Mouse (Mus musculus) cerebellum, adult 2 months (tissue): Measurements from ENCODE around the gene Srxn1.

Experiments used
- CTCF ChIP-seq: fragments of 200-500 bp; IDR thresholded peaks from 2 replicates; pipeline ENCODE4 v1.5.1; 2011; ENCODE audit warnings: low read depth, mild to moderate bottlenecking, control low read depth, low read length, moderate library complexity, borderline replicate concordance; ENCODE audit not compliant: insufficient read depth
- POLR2A ChIP-seq: fragments of 200-500 bp; IDR thresholded peaks from 2 replicates; pipeline ENCODE4 v1.6.1; 2011; ENCODE audit warnings: low read length, control low read depth, borderline replicate concordance; ENCODE audit not compliant: insufficient read depth

DNA sequence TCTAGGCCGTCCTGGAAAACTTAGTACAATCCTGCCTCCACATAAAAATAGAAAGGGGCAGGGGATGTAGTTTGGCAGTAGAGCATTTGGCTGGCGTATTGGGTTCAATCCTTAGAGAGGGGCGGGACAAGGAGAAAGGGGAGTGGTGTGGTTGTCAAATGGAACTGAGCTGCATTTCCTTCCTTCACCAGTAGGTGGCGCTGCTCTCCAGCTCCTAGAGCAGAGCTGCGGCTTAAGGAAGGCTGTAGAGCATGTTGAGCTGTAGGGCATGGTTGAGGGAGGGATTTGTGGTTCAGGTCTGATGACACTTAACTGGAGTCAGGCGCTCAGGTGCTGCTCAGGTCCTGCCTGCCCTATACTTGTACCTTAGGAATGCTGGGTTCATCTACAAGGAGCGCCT is 6.6 kb downstream of the Srxn1 start:
- TF ChIP-seq CTCF (peak; percentile 99), POLR2A (no peak)
